Mouse (Mus musculus) MEL (cell line): ENCODE measurements around the gene Kcnt1.

Experiments
- EP300 ChIP-seq, 2 experiments: IDR thresholded peaks; 2 replicates each; pipeline ENCODE4 v1.6.1; 2011; ENCODE audit warnings: improper control_type of control experiment in 2 of 2, low read length in 2 of 2, low read depth in 1 of 2, mild to moderate bottlenecking in 1 of 2
- ETS1 ChIP-seq: IDR thresholded peaks from 2 replicates; pipeline ENCODE4 v1.6.1; 2012; ENCODE audit warnings: low read depth, mild to moderate bottlenecking, inconsistent platforms, low read length, improper control_type of control experiment, moderate library complexity
- MAX ChIP-seq: IDR thresholded peaks from 2 replicates; pipeline ENCODE4 v1.6.1; 2011; ENCODE audit warnings: low read length, improper control_type of control experiment
- MAZ ChIP-seq: IDR thresholded peaks from 2 replicates; pipeline ENCODE4 v1.6.1; 2012; ENCODE audit warnings: low read depth, mild to moderate bottlenecking, inconsistent platforms, low read length, improper control_type of control experiment
- POLR2A ChIP-seq, 2 experiments: IDR thresholded peaks; 2 replicates each; pipeline ENCODE4 v1.6.1; 2011 to 2012; ENCODE audit warnings: low read length in 2 of 2, mild to moderate bottlenecking in 2 of 2, control low read depth in 1 of 2, improper control_type of control experiment in 1 of 2, low read depth in 1 of 2, moderate library complexity in 1 of 2; ENCODE audit not compliant: control insufficient read depth in 1 of 2, insufficient read depth in 1 of 2, poor library complexity in 1 of 2

DNA sequence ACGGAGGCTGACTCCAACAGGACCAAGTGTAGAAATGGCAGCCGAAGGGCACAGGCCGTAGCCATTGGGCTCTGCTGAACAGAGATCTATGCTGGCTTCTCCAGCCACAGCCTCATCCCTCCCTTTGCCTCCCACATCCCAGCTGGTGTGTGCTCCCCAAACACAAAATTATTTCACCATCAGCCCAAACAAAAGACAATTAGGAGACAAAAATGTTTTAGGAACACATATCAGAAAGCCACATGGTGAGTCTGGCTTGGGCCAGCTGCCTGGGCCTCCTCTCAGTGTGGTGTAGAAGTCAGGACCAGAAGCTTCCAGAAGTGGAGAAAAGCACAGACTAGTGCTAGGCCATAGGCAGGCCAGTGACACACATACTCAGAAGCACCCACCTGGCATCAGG is 19.4 kb upstream of the Kcnt1 start:
- TF ChIP-seq MAZ (no peak), ETS1 (no peak), MAX (no peak), POLR2A (IDR thresholded peaks at IDR 0.05; ENCODE audit: control insufficient read depth in 1 of 2, insufficient read depth in 1 of 2, low read depth in 1 of 2, low read length in 2 of 2, poor library complexity in 1 of 2) (no peak), EP300 (IDR thresholded peaks at IDR 0.05; ENCODE audit: low read depth in 1 of 2, low read length in 2 of 2) (no peak)
